Mouse (Mus musculus) adrenal gland, adult 8-10 months (tissue): ENCODE results near the gene Gnai1. TPM values are rescaled to one million over a fixed set of nuclear protein-coding genes. Genes with fewer than 3 reads are reported as not detected.
"Not testable (repeated sequence)": the region's sequence is repeated elsewhere in the genome, so short reads cannot be mapped to it uniquely, and the experiment has no call there.

ENCODE experiments used
- DNase-seq: peaks from one replicate; pipeline ENCODE4 v3.0.0; 2022
- total RNA-seq, 4 experiments: library from RNA; stranded (reverse); gene quantifications; 2 replicates each; pipeline ENCODE4 v1.2.4; 2022

The Gnai1 gene
- total RNA-seq = 10 to 100 TPM; 15.6 to 30.9 (median 27.5) TPM

GRCm38 (mm10) chr5:18360281-18360819 is at the start of gene Gnai1:
Gene Gnai1 (minus strand): TSS chr5:18360355.
- peak; percentile 55 for DNase-seq

GRCm38 (mm10) chr5:18367864-18368263 is 7.7 kb upstream of the Gnai1 start:
- no peak for DNase-seq

DNA sequence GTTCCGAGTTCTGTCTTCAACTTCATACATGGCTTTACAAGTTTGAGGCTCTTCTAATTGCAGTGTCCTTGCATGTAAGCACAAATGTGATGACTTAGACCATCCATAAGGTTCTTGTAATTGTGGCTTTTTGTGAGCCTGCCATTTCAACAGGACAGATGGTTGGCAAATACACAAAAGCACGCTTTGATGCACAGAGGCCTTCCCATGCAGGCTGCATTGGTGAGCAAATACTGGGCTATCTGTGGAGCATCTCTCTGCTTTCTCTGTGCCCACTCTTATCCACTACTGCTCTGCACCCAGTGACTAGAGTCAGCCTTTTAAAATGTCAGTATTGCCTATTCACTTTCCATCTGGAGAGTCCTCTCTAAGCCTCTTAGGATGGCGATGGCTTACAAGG is 5.3 kb upstream of the Gnai1 start:
- no peak for DNase-seq

DNA sequence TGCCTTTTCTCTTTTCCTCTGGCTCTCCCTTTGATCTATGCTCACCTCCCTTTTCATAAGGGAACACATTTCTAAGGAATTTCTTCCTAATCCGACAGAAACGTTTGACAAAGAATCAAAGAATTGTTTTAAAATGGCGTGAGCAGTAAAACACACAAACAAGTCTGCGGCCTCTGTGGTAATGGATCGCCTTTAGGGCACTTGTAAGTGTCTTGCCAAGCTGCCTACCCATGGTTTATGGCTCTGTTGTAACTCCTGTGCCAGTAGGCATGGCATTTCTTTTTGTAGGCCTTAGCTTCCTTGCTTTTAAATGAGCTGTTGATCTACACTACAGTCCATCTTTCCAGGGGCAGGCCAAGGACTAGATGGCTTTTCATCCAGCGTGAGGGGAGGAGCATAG is 801 bp upstream of the Gnai1 start:
- DNase-seq = no peak

DNA sequence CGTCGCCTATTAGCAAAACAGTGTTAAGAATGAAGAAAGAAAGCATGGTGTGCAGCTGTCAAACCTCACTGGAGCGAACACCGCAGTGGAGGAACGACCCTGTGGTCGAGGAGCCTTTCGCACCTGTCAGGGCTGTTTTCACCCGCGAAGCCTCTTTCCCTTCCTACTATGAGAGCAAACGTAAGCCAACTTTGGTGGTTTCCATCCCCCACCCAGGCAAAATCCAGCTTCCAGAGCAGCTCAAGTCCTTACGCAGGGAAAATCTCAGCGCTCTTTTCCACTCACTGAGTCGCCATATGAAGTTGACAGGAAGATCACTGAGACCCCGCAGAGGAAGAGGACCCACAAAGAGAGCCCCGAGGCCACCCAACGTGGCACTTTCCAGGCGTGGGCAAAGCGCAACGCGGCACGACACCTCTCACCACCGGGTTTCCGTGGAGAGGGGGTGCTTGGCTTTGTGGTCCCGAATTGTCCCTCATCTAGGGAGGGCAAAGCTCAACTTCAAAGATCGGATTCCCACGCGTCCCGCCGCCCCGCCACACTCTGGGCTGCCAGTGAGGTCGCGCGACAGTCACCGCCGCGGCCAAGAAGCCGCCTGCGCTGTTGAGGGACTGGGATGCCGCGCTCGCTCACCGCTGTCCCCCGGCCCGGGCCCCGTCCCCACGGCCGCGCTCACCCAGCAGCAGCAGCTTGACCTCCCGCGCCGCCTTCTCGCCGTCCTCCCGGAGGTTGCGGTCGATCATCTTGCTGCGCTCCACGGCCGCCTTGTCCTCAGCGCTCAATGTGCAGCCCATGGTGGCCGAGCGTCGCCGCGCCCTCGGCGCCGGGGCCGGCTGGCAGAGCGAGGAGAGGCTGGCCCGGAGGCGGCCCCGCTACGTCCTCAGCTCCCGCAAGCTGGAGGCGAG is 527 bp downstream of the Gnai1 start:
- peak; percentile 13 for DNase-seq

DNA sequence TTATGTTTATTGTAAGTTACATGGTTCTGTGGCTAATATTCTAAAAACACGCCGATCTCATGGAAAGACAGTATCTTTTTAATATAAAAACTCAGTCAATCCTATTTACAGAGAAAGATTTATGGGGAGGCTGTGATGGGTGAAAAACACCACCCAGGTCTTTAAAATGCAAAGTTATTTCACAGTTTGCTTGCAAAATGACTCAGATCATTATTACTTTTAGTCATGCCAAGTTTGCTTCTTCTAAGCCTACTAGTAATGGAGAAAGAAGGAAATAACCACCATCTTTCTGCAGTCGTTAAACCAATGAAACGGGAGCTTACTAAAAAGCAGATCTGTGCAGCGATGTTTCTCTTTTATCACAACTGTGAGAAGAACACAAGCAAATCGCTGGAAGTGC is 1.4 kb downstream of the Gnai1 start:
- DNase-seq = no peak

DNA sequence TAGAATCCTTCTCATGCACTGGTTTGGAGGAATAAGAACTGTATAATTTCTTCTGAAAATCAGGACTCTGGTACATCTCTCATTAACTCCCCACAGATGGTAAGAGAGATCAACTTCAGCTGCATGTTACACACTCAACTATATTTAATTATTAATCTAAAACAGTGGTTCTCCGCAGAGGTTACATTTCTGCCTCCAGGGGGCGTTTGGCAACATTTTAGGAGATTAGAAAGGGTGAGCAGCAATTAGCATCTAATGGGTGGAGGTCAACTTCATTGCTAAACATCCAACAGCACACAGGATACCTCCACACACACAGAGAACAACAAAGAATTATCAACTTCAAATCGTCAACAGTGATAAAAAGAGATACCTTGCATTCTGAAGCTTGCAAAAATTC is 2.0 kb downstream of the Gnai1 start:
- no peak for DNase-seq

GRCm38 (mm10) chr5:18347297-18347696 is 12.9 kb downstream of the Gnai1 start:
- no peak for DNase-seq

DNA sequence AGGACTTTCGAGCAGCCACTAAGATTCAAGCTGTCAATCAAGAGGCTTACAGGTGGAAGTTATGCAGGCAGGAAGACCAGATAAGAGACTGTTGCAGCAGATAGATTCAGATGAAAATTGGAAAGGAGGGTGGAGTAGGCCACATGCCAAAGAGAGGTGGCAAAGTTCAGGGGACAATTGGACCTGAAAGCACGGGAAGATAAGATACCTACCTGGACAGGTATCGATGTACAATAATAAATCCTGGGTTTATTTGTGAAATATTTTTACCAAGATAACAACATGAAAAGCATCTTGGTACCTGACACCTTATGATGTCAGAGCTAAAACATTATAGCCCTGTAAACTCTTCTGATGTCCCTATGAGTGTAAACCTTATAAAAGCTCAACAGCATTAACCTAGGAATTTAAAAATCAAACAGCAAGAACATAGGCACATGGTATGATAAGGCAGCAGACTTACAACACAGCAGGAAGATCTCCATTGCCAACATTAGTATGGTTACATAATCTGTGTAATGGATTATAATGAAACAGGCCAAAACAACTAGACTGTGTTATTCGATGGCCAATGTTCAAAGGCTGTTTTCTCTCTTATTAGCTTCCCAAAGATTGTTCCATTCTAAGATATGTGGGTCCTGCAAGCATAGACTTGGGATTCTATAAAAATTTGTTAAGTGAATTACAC is 16.6 kb downstream of the Gnai1 start:
- no peak for DNase-seq

GRCm38 (mm10) chr5:18342765-18343454 is 17.2 kb downstream of the Gnai1 start:
- DNase-seq = no peak

DNA sequence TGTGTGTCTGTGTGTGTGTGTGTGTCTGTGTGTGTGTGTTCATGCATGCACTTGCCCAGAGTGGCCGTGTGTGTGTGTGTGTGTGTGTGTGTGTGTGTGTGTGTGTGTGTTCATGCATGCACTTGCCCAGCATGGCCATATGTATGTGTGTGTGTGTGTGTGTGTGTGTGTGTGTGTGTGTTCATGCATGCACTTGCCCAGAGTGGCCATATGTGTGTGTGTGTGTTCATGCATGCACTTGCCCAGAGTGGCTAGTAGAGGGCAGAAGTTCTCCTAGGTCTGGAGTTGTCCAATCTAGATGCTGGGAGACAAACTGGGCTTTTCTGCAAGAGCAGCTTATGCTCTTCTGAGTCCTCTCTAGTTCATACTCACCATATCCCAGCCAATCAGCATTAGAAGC is 18.3 kb downstream of the Gnai1 start:
- not testable (repeated sequence) for DNase-seq

GRCm38 (mm10) chr5:18332256-18332655 is 27.9 kb downstream of the Gnai1 start:
- no peak for DNase-seq

DNA sequence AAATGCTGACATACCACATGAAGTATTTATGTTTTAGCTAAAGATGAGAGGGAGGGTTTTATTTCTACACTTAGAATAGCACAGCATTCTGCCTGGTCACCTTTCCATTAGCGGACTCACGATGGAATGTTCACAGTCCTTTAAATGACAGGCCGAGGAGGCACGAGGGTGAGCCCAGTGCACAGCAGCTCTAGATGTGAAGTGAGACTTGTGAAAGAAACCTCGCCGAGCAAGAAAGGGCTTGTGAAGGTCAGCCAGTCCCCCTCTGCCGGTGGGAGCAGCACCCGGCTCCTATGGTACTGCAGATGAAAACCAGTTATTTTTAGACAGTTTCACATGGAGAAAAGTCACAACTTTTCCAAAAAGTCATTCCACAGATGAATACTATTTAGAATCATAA is 29.4 kb downstream of the Gnai1 start:
- no peak for DNase-seq

GRCm38 (mm10) chr5:18326159-18326558 is 34.0 kb downstream of the Gnai1 start:
- DNase-seq = no peak

- DNase-seq = no peak
Observed at GRCm38 (mm10) chr5:18323534-18323933, 36.6 kb downstream of the Gnai1 start.

DNA sequence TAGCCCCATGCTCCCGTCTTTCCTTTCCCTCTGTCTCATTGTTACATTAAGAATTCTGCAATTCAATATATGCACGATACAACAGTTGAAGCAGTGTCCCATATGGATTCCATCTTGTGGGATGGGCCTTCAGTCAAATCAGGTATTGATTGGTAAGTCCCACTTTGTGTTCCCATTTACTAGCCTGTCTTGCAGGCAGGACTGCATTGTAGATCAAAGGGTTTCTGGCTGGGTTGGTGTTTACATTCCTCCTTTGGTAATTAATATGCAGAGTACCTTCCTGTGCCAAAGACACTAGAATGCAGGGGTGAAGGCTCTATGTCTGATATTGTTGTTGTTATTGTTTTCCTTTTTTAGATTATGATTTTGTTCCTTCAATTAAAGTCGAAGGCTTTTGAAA is 38.5 kb downstream of the Gnai1 start:
- no peak for DNase-seq

GRCm38 (mm10) chr5:18318846-18319245 is 41.3 kb downstream of the Gnai1 start:
- no peak for DNase-seq

DNA sequence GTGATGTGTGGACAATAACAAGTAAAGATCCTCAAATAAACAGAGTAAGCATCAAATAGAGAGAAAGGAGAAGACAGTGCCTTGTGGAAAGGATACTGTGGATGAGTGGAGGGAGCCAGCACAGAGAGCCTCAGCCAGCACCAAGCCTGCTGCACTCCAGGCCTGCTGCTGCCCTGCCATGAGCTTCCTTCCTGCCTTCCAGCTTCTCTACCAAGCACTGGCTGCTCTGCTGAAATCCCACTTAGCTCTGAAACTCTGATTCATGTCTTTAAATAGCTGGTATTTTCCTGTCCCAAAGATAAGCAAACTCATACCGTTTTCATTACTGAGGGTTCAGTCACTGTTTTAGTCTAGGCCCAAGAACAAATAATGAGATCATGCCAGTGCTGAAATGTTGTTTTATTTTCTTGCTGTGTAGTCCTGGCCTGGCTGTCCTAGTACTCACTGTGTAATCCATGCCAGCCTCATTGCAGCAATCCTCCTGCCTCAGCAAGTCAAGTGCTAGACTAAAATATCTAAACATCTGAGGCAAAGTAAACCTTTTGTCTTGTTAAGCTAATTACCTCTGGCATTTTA is 52.8 kb downstream of the Gnai1 start:
- no peak for DNase-seq

- DNase-seq = no peak
Observed at GRCm38 (mm10) chr5:18296584-18296983, 63.6 kb downstream of the Gnai1 start.

GRCm38 (mm10) chr5:18292744-18293143 is 67.4 kb downstream of the Gnai1 start:
- no peak for DNase-seq

GRCm38 (mm10) chr5:18289530-18289929 is 70.6 kb downstream of the Gnai1 start:
- no peak for DNase-seq

GRCm38 (mm10) chr5:18288694-18289093 is 71.5 kb downstream of the Gnai1 start:
- DNase-seq = no peak

- DNase-seq = no peak
Observed at GRCm38 (mm10) chr5:18288079-18288478, 72.1 kb downstream of the Gnai1 start.
